Mouse (Mus musculus) kidney, embryonic 15.5 days (tissue): ENCODE measurements around the gene Ptpn13. TPM values are rescaled to one million over a fixed set of nuclear protein-coding genes. Genes with fewer than 3 reads are reported as not detected.

Experiments used
- ATAC-seq: fragments of 200-750 bp; cut with Nextera tagmentation; replicated peaks from 2 replicates; pipeline ENCODE4 v1.8.0; 2017; ENCODE audit warnings: moderate TSS enrichment; ENCODE audit not compliant: low FRiP score
- H3K27ac ChIP-seq: fragments of 300-500 bp; sonication (generic); 2 replicates; pipeline ENCODE4 v1.5.1; 2015; ENCODE audit warnings: mild to moderate bottlenecking, inconsistent platforms
- H3K27me3 ChIP-seq: fragments of 300-500 bp; sonication (generic); 2 replicates; pipeline ENCODE4 v1.6.1; 2015; ENCODE audit warnings: inconsistent platforms
- H3K36me3 ChIP-seq: fragments of 300-500 bp; sonication (generic); 2 replicates; pipeline ENCODE4 v1.6.1; 2015; ENCODE audit warnings: inconsistent platforms
- H3K4me1 ChIP-seq: fragments of 300-500 bp; sonication (generic); 2 replicates; pipeline ENCODE4 v1.6.1; 2015; ENCODE audit warnings: inconsistent platforms
- H3K4me2 ChIP-seq: fragments of 300-500 bp; sonication (generic); 2 replicates; pipeline ENCODE4 v1.6.1; 2015; ENCODE audit warnings: moderate library complexity, mild to moderate bottlenecking, inconsistent platforms
- H3K4me3 ChIP-seq: fragments of 300-500 bp; sonication (generic); replicated peaks from 2 replicates; pipeline ENCODE4 v1.5.1; 2015; ENCODE audit warnings: mild to moderate bottlenecking, inconsistent platforms
- H3K9ac ChIP-seq: fragments of 300-500 bp; sonication (generic); 2 replicates; pipeline ENCODE4 v1.6.1; 2015; ENCODE audit warnings: mild to moderate bottlenecking, inconsistent platforms
- H3K9me3 ChIP-seq: fragments of 300-500 bp; sonication (generic); replicated peaks from 2 replicates; pipeline ENCODE4 v1.6.1; 2016; ENCODE audit warnings: inconsistent platforms
- WGBS: fragments of 180-500 bp; shearing (Covaris S2); methylation state at CpG from one replicate; pipeline ENCODE4 v1.1.7; 2015; ENCODE audit warnings: mixed read lengths; 5-methylcytosine and 5-hydroxymethylcytosine counted together
- polyA plus RNA-seq: library from polyadenylated mRNA; unstranded; fragments of >200 nt; fragmentation: Nextera tagmentation; extraction: Ambion mirVana; gene quantifications from 2 replicates; pipeline ENCODE4 v1.2.1, GENCODE M21; 2015

The Ptpn13 gene
- polyA plus RNA-seq, 1 experiment from 2014 or later, result 29.8 TPM

DNA sequence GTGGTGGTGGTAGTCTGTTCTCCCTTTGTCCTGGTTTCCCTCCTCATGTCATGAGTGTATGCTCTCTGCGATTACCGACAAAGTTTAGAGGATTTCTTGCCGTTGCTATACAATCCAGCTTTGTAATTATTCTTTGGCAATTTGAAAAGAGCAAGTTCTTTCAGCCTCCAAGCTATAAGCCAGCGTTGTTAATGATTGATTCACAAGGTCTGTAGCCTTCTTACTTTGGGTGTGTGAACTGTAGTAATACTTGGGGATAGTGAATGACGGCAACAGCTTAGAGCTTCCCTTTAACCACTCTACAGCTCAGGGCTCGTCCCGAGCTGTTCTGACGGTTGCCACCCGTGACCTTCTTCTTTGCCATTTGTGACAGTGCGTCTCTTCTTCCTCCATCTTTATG lies 39.8 kb downstream of the Ptpn13 start:
- whole genome bisulfite sequencing, result 68% methylated on average over 10 of the region's 10 CpGs
- no peak for ATAC-seq
- Histone ChIP-seq H3K27me3 (no peaks in the 10 kb centered on the region), H3K4me1 (peaks cover 11% of the 10 kb centered on the region), H3K4me2 (no peak overlapping the region), H3K27ac (0 out of 2 replicates have a peak overlapping the region, but pooled peaks have one; percentile 4), H3K9me3 (no peaks in the 10 kb centered on the region), H3K9ac (no peak overlapping the region), H3K4me3 (no peak overlapping the region), H3K36me3 (no peaks in the 10 kb centered on the region; the same call in 1 of the 2 replicates)

DNA sequence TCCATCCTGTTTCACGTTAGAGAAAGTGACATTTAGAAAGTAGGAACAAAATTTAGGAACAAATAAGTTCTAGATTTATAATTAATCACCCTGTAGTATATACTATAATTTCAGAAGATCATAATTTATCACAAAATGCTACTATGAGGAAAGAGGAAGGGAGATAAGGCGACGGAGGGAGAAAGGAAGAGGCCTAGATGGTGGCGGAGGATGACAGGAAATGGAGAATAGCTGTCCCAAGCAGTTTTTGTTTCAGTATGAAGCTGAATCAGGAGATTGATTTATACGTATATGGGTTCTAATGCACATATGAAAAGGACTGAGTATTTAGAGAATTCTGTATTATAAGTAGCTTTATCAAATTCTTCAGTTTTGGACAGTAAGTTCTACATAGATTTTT lies 47.7 kb downstream of the Ptpn13 start:
- no peaks in the 10 kb centered on the region for H3K27me3 ChIP-seq
- H3K4me3 ChIP-seq, result no peak overlapping the region
- no peaks in the 10 kb centered on the region for H3K4me1 ChIP-seq
- no peaks in the 10 kb centered on the region for H3K9me3 ChIP-seq
- 76% methylated on average over 5 of the region's 5 CpGs for WGBS
- no peak overlapping the region for H3K27ac ChIP-seq
- no peak overlapping the region for H3K4me2 ChIP-seq
- no peak overlapping the region for H3K9ac ChIP-seq
- no peak for ATAC-seq
- no peaks in the 10 kb centered on the region for H3K36me3 ChIP-seq

DNA sequence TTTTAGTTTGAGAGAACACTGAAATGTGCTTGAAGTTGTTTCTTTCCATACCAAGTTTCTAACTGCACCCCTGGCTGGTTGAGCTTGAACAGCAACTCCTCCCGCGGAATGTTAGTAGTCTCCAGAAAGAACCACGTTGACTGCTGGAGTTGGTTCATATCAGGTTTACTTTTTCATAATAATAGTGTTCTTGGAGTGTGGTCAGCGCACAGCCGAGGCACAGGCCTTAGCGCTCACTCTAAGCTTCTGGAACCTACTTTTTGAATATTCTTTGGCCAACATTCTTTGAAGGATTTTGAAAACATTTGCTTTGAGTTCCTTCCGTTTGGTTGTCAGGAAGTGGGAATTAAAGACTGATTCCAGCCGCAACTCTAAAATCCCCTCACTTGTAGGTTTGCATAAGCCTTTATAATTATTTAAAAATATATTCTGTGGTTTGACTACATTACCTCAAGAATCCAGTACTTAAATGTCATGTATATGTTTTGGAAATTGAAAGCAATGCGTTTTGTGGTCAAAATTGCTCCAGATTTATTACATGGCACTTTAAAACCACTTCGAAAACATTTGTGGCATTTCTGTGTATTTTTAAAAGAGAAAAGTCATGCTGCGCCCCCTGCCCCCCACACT lies 48.6 kb downstream of the Ptpn13 start:
- no peaks in the 10 kb centered on the region for H3K4me1 ChIP-seq
- 88% methylated on average over 11 of the region's 11 CpGs for WGBS
- no peaks in the 10 kb centered on the region for H3K27me3 ChIP-seq
- H3K9ac ChIP-seq, result no peak overlapping the region
- no peaks in the 10 kb centered on the region for H3K9me3 ChIP-seq
- H3K27ac ChIP-seq, result no peak overlapping the region
- no peak overlapping the region for H3K4me2 ChIP-seq
- no peaks in the 10 kb centered on the region for H3K36me3 ChIP-seq
- H3K4me3 ChIP-seq, result no peak overlapping the region
- no peak for ATAC-seq

DNA sequence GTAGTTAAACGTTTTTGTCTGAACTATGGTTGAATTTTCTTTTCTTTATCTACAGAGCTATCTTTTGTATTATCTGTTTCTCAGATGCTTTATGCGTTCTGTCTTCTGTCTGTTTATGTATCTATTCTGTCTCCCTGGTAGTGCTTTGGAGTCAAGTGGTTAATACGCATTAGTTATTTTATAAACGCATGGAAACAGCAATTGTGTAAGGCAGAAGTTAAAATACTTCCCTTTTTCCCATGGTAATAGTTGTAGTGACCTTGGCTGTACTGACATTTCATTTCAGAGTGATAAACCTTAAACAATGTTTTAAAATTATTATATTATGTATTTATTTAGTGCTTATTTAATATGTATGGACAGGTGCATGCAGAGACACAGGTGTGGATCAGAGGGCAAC lies 49.3 kb downstream of the Ptpn13 start:
- Histone ChIP-seq H3K9ac (no peak overlapping the region), H3K27ac (no peak overlapping the region), H3K9me3 (no peaks in the 10 kb centered on the region), H3K4me1 (no peaks in the 10 kb centered on the region), H3K4me3 (no peak overlapping the region), H3K4me2 (no peak overlapping the region), H3K27me3 (no peaks in the 10 kb centered on the region), H3K36me3 (no peaks in the 10 kb centered on the region)
- WGBS, result 87% methylated on average over 4 of the region's 4 CpGs
- no peak for ATAC-seq

DNA sequence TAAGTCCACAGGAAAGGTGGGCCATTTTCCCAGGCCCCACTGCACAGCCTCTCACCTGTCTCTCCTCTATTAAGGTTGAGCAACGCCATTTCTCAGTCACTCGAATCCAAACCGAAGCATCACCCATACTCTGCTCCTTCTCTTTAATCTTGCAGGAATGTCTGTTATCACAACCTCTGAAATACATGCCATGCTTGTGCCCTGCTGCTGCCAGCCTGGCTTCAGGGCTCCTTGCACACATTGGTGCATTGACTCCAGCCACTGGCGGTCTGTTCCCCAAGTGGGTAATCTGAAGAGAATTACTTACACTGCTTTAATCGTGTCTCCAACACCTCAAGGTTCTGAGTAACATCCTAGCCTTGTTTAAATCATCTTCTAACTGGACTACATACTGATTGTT lies 50.5 kb downstream of the Ptpn13 start:
- no peak for ATAC-seq
- H3K9me3 ChIP-seq, result no peaks in the 10 kb centered on the region
- H3K4me3 ChIP-seq, result no peak overlapping the region
- no peaks in the 10 kb centered on the region for H3K27me3 ChIP-seq
- H3K4me1 ChIP-seq, result no peaks in the 10 kb centered on the region
- no peak overlapping the region for H3K27ac ChIP-seq
- WGBS, result 85% methylated on average over 5 of the region's 5 CpGs
- no peak overlapping the region for H3K4me2 ChIP-seq
- H3K9ac ChIP-seq, result no peak overlapping the region
- peaks cover 9% of the 10 kb centered on the region; the same call in 1 of the 2 replicates for H3K36me3 ChIP-seq

DNA sequence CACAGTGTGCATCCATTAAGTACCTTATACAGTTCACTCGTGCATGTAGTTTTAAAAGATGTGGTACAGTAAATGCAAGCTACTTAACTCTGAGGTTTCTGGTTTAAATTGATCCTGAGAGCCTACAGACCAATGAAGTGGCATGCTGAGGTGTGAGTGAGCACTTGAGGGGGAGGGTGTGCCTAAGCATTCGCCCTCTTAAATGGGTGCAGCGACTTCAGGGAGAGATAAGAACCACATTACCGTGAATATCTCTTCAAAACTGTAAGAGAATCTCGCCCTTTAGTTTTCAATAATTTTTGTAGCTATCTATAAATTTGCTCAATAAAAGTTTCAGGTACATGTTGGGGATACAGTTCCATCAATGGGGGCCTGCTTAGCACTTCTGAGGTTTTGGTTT lies 54.5 kb downstream of the Ptpn13 start:
- no peak overlapping the region for H3K27ac ChIP-seq
- WGBS, result 89% methylated on average over 5 of the region's 5 CpGs
- H3K27me3 ChIP-seq, result no peaks in the 10 kb centered on the region
- no peak overlapping the region for H3K4me2 ChIP-seq
- peaks cover 19% of the 10 kb centered on the region; the same call in 1 of the 2 replicates for H3K36me3 ChIP-seq
- ATAC-seq, result no peak
- H3K9me3 ChIP-seq, result no peaks in the 10 kb centered on the region
- no peak overlapping the region for H3K9ac ChIP-seq
- H3K4me1 ChIP-seq, result no peaks in the 10 kb centered on the region
- no peak overlapping the region for H3K4me3 ChIP-seq

DNA sequence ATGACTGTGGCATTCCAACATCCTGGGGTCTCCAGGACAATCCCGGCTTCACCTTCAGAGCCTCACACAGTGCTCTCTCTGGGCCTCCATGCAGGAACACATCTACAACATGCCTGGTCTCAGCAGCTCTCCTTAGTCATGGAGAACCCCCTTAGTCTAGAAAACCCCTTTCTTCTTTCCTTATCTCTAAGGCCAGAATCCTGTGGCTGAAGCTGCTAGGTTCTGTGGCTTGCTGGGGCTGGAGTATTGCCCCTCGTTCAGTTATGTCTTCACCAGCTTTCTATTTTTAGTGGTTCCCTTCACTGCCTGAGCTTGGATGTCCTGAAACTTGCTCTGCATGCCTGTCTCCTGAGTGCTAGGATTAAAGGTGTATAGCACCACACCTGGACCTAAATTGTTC lies 56.2 kb downstream of the Ptpn13 start:
- H3K9me3 ChIP-seq, result no peaks in the 10 kb centered on the region
- no peaks in the 10 kb centered on the region for H3K27me3 ChIP-seq
- no peaks in the 10 kb centered on the region for H3K4me1 ChIP-seq
- peaks cover 19% of the 10 kb centered on the region; the same call in 1 of the 2 replicates for H3K36me3 ChIP-seq
- H3K4me2 ChIP-seq, result no peak overlapping the region
- H3K4me3 ChIP-seq, result no peak overlapping the region
- WGBS, result 73% methylated on average over 2 of the region's 2 CpGs
- no peak overlapping the region for H3K9ac ChIP-seq
- H3K27ac ChIP-seq, result no peak overlapping the region
- no peak for ATAC-seq

DNA sequence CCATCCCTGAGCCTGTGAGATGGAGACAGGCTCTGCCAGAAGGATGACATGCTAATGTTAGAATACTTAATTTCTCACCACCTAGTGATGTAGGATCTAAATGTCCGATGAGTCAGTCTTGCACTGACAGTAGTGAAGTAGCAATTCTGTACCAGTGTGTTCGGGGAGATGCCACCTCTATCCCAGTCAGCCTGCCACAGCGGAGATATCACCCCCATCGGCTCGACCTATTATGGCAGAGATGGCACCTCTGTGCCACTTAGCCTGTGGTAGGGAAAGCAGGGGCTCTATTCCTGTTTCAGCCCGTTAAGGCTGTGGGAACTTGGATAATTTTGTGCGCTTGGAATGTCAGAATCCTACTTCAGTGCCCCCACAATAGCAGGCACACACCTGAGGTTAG lies 62.0 kb downstream of the Ptpn13 start:
- Histone ChIP-seq H3K27ac (no peak overlapping the region), H3K9me3 (no peaks in the 10 kb centered on the region), H3K4me2 (no peak overlapping the region), H3K27me3 (no peaks in the 10 kb centered on the region), H3K36me3 (peaks cover 25% of the 10 kb centered on the region), H3K4me3 (no peak overlapping the region), H3K4me1 (no peaks in the 10 kb centered on the region), H3K9ac (no peak overlapping the region)
- no peak for ATAC-seq
- 86% methylated on average over 7 of the region's 7 CpGs for WGBS

DNA sequence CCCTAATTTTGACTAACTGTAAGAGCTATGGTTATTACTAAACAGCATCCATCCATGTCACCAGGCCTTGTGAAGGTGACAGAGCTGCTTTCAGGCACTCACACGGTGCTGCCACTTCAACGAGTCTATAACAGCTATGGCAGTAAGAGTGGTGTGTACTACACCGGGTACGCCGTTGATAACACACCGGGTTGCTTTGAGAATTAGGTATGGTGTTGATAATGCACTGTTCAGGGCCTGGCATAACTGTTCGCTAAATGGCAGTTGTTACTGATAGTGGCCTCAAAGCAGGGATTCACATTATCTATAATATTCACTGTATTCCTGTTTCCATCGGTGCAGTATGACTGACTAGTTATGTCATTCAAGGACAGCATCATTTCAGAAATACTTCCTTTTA lies 66.0 kb downstream of the Ptpn13 start:
- H3K9me3 ChIP-seq, result no peaks in the 10 kb centered on the region
- ATAC-seq, result no peak
- H3K36me3 ChIP-seq, result peaks cover 30% of the 10 kb centered on the region
- H3K27me3 ChIP-seq, result no peaks in the 10 kb centered on the region
- no peak overlapping the region for H3K4me3 ChIP-seq
- no peak overlapping the region for H3K9ac ChIP-seq
- H3K4me2 ChIP-seq, result no peak overlapping the region
- H3K27ac ChIP-seq, result no peak overlapping the region
- H3K4me1 ChIP-seq, result no peaks in the 10 kb centered on the region
- 91% methylated on average over 8 of the region's 8 CpGs for WGBS

DNA sequence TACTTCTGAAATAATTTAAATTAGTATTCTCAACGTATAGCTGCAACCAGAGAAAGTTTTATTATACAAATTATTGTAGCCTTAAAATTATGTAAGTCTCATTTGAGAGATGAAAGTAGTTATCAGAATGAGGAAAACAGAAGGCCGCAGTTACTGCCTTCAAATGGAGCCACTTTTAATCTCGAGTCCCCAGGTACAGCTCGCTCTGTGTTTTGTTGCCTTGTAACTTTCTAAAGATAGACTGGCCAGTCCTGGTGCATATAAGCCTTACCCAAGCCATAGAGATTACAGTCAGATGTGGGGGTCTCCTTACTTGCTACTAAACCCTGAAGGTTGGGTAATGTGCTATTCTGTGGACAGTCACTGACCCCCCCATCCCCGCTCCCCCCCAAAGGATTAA lies 66.8 kb downstream of the Ptpn13 start:
- no peaks in the 10 kb centered on the region for H3K27me3 ChIP-seq
- no peak for ATAC-seq
- H3K9ac ChIP-seq, result no peak overlapping the region
- no peaks in the 10 kb centered on the region for H3K4me1 ChIP-seq
- H3K9me3 ChIP-seq, result no peaks in the 10 kb centered on the region
- H3K36me3 ChIP-seq, result peaks cover 37% of the 10 kb centered on the region
- H3K4me2 ChIP-seq, result no peak overlapping the region
- H3K4me3 ChIP-seq, result no peak overlapping the region
- no peak overlapping the region for H3K27ac ChIP-seq
- 89% methylated on average over 5 of the region's 5 CpGs for WGBS

DNA sequence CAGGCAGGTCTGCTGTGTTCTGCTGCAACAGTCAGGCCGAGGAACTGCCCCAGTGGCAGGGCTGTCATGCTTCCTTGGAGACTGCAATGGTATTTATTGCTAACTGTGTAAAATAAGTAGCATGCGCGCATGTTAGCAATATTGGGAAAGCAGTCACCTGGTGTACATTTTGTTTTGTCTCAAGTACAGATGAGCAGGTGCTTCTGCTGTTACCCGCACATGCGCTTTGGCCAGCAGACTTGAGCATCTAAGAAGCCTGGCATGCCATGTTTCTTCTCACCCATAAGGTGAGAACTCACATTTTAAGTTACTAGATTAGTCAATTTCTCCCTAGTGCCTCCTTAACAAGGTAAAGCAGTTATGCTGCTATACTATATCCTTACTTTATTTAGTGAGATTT lies 72.1 kb downstream of the Ptpn13 start:
- H3K27ac ChIP-seq, result no peak overlapping the region
- H3K4me2 ChIP-seq, result no peak overlapping the region
- H3K9me3 ChIP-seq, result no peaks in the 10 kb centered on the region
- no peak for ATAC-seq
- peaks cover 29% of the 10 kb centered on the region for H3K36me3 ChIP-seq
- WGBS, result 93% methylated on average over 5 of the region's 5 CpGs
- H3K27me3 ChIP-seq, result no peaks in the 10 kb centered on the region
- no peak overlapping the region for H3K9ac ChIP-seq
- 0 out of 2 replicates have a peak, but pooled peaks cover 4% of the 10 kb centered on the region for H3K4me1 ChIP-seq
- no peak overlapping the region for H3K4me3 ChIP-seq

DNA sequence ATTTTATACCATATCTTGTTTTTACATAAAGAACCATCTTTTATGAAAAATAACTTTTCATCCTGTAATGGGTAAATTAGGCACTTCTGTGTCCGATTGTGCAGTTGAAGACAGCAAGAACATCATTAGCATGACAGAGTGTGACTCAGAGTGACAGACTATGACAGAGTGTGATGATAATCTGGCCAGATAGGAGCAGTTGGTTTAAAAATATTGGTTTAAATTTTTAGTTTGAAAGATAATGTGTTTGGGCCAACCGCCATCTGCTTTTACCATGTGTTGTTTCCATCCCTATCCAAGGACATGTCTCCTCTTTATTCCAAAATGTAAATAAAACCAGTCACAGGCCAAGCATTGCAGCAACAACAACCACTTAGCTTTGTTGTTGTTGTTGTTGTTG lies 72.5 kb downstream of the Ptpn13 start:
- 92% methylated on average over 2 of the region's 2 CpGs for WGBS
- no peak for ATAC-seq

DNA sequence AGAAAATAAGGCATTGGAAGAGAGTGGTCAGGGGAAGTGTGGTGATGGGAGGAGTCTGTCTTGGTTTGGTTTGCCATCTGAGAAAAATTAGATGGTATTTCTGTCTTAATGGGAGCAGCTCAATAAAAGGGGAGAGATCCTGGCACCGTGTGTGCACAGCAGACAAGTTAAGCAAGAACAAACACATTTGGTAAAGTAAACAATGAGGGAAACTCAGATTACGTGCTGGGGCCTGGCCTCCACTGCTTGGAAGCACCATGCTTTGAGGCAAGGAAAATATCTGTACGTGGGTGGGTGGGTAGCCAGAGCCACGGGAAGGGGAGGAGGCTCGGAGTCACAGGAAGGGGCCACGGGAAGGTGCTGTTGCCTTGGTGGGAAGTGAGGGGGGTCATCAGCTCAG lies 74.3 kb downstream of the Ptpn13 start:
- H3K4me2 ChIP-seq, result no peak overlapping the region
- WGBS, result 26% methylated on average over 6 of the region's 6 CpGs
- 0 out of 2 replicates have a peak, but pooled peaks cover 4% of the 10 kb centered on the region for H3K4me1 ChIP-seq
- ATAC-seq, result no peak
- H3K4me3 ChIP-seq, result no peak overlapping the region
- H3K9me3 ChIP-seq, result no peaks in the 10 kb centered on the region
- H3K27ac ChIP-seq, result no peak overlapping the region
- H3K9ac ChIP-seq, result no peak overlapping the region
- H3K27me3 ChIP-seq, result no peaks in the 10 kb centered on the region
- H3K36me3 ChIP-seq, result peaks cover 35% of the 10 kb centered on the region

More for the DNA sequence above, 72.5 kb downstream of the Ptpn13 start:
- H3K27me3 ChIP-seq, result no peaks in the 10 kb centered on the region
- no peak overlapping the region for H3K27ac ChIP-seq
- H3K36me3 ChIP-seq, result peaks cover 27% of the 10 kb centered on the region
- H3K9me3 ChIP-seq, result no peaks in the 10 kb centered on the region
- 0 out of 2 replicates have a peak, but pooled peaks cover 4% of the 10 kb centered on the region for H3K4me1 ChIP-seq
- no peak overlapping the region for H3K4me2 ChIP-seq
- H3K4me3 ChIP-seq, result no peak overlapping the region
- no peak overlapping the region for H3K9ac ChIP-seq
